Mouse (Mus musculus) embryonic facial prominence, embryonic 14.5 days (tissue): ENCODE data around the gene Pafah1b3. TPM values are rescaled to one million over a fixed set of nuclear protein-coding genes. Genes with fewer than 3 reads are reported as not detected.
"Not testable (repeated sequence)": the region's sequence is repeated elsewhere in the genome, so short reads cannot be mapped to it uniquely, and the experiment has no call there.

ENCODE experiments used
- ATAC-seq: fragments of 200-750 bp; cut with Nextera tagmentation; 2 replicates; pipeline ENCODE4 v1.8.0; 2017; ENCODE audit warnings: low read depth, moderate number of reproducible peaks, moderate TSS enrichment
- DNase-seq: peaks from one replicate; pipeline ENCODE4 v3.0.0-alpha.2; 2015; ENCODE audit warnings: low spot score
- H3K27ac ChIP-seq: fragments of 300-500 bp; sonication (generic); replicated peaks from 2 replicates; pipeline ENCODE4 v1.5.1; 2014; ENCODE audit warnings: low read depth, mild to moderate bottlenecking, low read length, moderate library complexity
- H3K27me3 ChIP-seq: fragments of 300-500 bp; sonication (generic); replicated peaks from 2 replicates; pipeline ENCODE4 v1.6.1; 2014; ENCODE audit warnings: low read length; ENCODE audit not compliant: control insufficient read depth, insufficient read depth
- H3K36me3 ChIP-seq: fragments of 300-500 bp; sonication (generic); 2 replicates; pipeline ENCODE4 v1.6.1; 2014; ENCODE audit warnings: low read length, mixed read lengths; ENCODE audit not compliant: control insufficient read depth, insufficient read depth
- H3K4me1 ChIP-seq: fragments of 300-500 bp; sonication (generic); 2 replicates; pipeline ENCODE4 v1.6.1; 2014; ENCODE audit warnings: antibody characterized with exemption, low read length; ENCODE audit not compliant: control insufficient read depth, insufficient read depth
- H3K4me2 ChIP-seq: fragments of 300-500 bp; sonication (generic); 2 replicates; pipeline ENCODE4 v1.6.1; 2014; ENCODE audit warnings: low read depth, mild to moderate bottlenecking, low read length, moderate library complexity, mixed read lengths
- H3K4me3 ChIP-seq: fragments of 300-500 bp; sonication (generic); 2 replicates; pipeline ENCODE4 v1.5.1; 2014; ENCODE audit warnings: low read depth, mild to moderate bottlenecking, low read length
- H3K9ac ChIP-seq: fragments of 300-500 bp; sonication (generic); 2 replicates; pipeline ENCODE4 v1.6.1; 2014; ENCODE audit warnings: low read depth, mild to moderate bottlenecking, low read length, moderate library complexity, mixed read lengths
- H3K9me3 ChIP-seq: fragments of 300-500 bp; sonication (generic); 2 replicates; pipeline ENCODE4 v1.6.1; 2016; ENCODE audit warnings: low read length; ENCODE audit not compliant: control insufficient read depth
- WGBS: fragments of 180-500 bp; shearing (Covaris S2); extraction: QIAGEN DNeasy Blood & Tissue Kit; methylation state at CpG from one replicate; pipeline ENCODE4 v1.1.7; 2014; 5-methylcytosine and 5-hydroxymethylcytosine counted together
- polyA plus RNA-seq: library from polyadenylated mRNA; unstranded; fragments of >200 nt; fragmentation: Nextera tagmentation; extraction: Ambion mirVana; gene quantifications from 2 replicates; pipeline ENCODE4 v1.2.1, GENCODE M21; 2014

Pafah1b3 gene
- polyA plus RNA-seq, result 173 and 200 TPM in 2 replicates

DNA sequence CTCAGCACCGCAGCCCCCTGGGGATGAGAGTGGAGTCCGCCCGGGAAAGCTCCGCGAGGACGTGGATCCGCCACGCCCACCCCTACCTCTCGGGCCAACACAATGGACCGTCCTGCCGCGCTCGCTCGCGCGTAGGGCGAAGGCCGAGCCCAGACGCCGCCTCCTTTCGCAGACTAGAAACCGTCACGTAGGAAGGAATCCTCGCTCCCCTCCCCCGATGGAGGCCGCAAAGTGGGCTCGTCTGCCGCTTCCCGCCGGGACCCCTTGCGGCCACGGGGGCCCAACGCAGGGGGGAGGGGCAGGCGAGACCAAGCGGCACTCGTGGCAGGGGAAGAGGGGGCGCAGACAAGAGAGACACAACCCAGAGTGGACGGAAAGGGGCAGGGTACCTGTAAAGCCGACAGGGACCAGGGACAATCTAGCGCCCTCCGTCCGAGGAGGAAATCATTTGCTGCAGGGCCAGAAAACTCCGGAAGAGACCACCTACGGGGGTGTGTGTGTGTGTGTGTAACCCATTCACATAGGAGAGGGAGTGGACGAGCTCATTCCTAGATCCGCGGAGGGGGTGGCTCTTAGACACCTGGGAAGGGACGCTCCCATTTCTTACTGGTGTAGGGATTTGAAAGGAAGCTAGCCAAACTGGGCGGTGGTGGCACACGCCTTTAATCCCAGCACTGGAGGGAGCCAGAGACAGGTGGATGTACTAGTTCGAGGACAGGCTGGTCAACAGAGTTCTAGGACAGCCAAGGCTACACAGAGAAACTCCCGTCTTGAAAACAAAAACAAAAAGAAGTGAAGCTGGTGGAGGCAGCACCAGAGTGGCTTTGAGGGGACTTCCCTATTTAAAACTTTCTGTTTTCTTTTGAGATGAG, at the start of gene Pafah1b3:
Pafah1b3 (minus strand) TSS at position 533 of the 872 bp plus-strand sequence.
- H3K27ac ChIP-seq, result peak within 1 kb of the TSS; percentile 95
- peaks cover 35% of the 10 kb centered on the region for H3K36me3 ChIP-seq
- H3K9me3 ChIP-seq, result no peaks in the 10 kb centered on the region
- peak within 1 kb of the TSS; percentile 83 for H3K4me3 ChIP-seq
- under 1% methylated on average over 45 of the region's 52 CpGs for WGBS
- ATAC-seq, result peak; percentile 94
- H3K9ac ChIP-seq, result peak within 1 kb of the TSS; percentile 87
- peak within 1 kb of the TSS; percentile 64 for H3K4me2 ChIP-seq
- peaks cover 4% of the 10 kb centered on the region; the same call in 1 of the 2 replicates for H3K4me1 ChIP-seq
- peak; percentile 98 for DNase-seq
- no peaks in the 10 kb centered on the region for H3K27me3 ChIP-seq

DNA sequence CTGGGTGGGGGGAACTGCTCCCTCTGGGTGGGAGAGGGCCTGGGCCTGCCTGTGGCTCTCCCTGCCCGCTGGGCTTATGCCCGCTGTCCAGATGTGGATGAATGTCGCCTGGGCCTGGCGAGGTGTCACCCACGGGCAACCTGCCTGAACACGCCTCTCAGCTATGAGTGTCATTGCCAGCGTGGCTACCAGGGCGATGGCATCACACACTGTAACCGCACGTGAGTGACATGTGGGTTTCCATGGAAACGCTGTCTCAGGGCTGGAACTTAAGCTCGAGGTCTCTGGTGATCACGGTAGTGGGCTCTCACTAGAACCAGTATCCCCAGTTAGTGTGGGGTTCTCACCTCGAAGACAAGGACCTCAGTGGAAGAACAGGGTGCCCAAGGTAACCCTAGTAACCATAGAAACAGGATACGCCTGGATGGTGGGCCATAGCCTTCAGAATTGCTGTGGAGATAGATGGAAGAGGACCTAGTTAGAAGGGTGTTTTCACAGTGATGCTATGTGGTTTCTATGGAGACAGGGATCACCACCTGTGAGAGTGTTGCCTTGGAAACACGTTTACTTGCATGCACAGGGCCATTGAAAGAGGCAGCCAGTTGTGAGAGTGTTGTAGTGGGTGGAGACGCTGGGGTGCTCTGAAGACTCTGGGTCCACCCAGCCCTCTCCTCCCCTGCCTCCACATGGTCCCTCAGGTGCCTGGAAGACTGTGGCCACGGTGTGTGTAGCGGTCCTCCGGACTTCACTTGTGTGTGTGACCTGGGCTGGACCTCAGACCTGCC, 43.4 kb upstream of the Pafah1b3 start:
- DNase-seq (no peak), ATAC-seq (0 out of 2 replicates have a peak, but pooled peaks have one; percentile 8)
- Histone ChIP-seq H3K4me3 (no peak overlapping the region), H3K4me1 (no peaks in the 10 kb centered on the region), H3K9me3 (no peaks in the 10 kb centered on the region), H3K36me3 (peaks cover 71% of the 10 kb centered on the region), H3K27ac (no peak overlapping the region), H3K4me2 (no peak overlapping the region), H3K27me3 (no peaks in the 10 kb centered on the region), H3K9ac (no peak overlapping the region)
- WGBS, result 80% methylated on average over 17 of the region's 20 CpGs

GRCm38 (mm10) chr7:25339329-25339728, 41.5 kb upstream of the Pafah1b3 start:
- ATAC-seq (no peak), DNase-seq (no peak)
- Histone ChIP-seq H3K4me2 (no peak overlapping the region), H3K9me3 (no peaks in the 10 kb centered on the region), H3K4me1 (no peaks in the 10 kb centered on the region), H3K36me3 (peaks cover 86% of the 10 kb centered on the region), H3K4me3 (no peak overlapping the region), H3K27me3 (no peaks in the 10 kb centered on the region), H3K9ac (no peak overlapping the region), H3K27ac (no peak overlapping the region)
- WGBS, result 88% methylated on average over 9 of the region's 9 CpGs

- ATAC-seq (no peak), DNase-seq (no peak)
- 83% methylated on average over 11 of the region's 12 CpGs for WGBS
- no peaks in the 10 kb centered on the region for H3K27me3 ChIP-seq
- no peaks in the 10 kb centered on the region for H3K9me3 ChIP-seq
- H3K27ac ChIP-seq, result no peak overlapping the region
- H3K4me1 ChIP-seq, result no peaks in the 10 kb centered on the region
- H3K4me2 ChIP-seq, result no peak overlapping the region
- H3K9ac ChIP-seq, result no peak overlapping the region
- H3K36me3 ChIP-seq, result peaks cover 74% of the 10 kb centered on the region
- no peak overlapping the region for H3K4me3 ChIP-seq
Observed at GRCm38 (mm10) chr7:25334472-25334871, 36.7 kb upstream of the Pafah1b3 start.

- Histone ChIP-seq H3K4me2 (no peak overlapping the region), H3K27ac (no peak overlapping the region), H3K36me3 (peaks cover 76% of the 10 kb centered on the region), H3K27me3 (no peaks in the 10 kb centered on the region), H3K9ac (0 out of 2 replicates have a peak overlapping the region, but pooled peaks have one; percentile 37), H3K4me3 (no peak overlapping the region), H3K9me3 (no peaks in the 10 kb centered on the region), H3K4me1 (no peaks in the 10 kb centered on the region)
- WGBS, result 34% methylated on average over 12 of the region's 16 CpGs
- DNase-seq (peak; percentile 82), ATAC-seq (peak; percentile 72)
Observed at GRCm38 (mm10) chr7:25333596-25334307, 36.0 kb upstream of the Pafah1b3 start.

DNA sequence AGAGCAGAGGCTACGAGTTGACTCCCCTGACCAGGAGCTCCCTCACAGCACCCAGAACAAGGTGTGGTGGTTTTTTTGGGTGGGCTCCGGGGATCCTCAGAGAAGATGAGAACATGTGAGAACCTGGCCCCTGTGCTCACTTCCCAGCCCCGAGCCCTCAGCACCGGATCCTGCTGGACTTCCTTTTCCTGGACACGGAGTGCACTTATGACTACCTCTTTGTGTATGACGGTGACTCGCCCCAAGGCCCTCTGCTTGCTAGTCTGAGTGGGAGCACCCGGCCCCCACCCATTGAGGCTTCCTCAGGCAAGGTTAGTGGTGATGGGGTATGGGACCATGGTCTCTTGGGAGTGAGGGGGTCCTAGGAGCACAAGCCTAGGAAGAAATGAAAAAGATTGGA, 28.4 kb upstream of the Pafah1b3 start:
- Histone ChIP-seq H3K4me3 (no peak overlapping the region), H3K27ac (no peak overlapping the region), H3K27me3 (no peaks in the 10 kb centered on the region), H3K4me1 (peaks cover 9% of the 10 kb centered on the region; the same call in 1 of the 2 replicates), H3K9ac (no peak overlapping the region), H3K9me3 (no peaks in the 10 kb centered on the region), H3K36me3 (peaks cover 23% of the 10 kb centered on the region), H3K4me2 (no peak overlapping the region)
- ATAC-seq (no peak), DNase-seq (no peak)
- 70% methylated on average over 8 of the region's 8 CpGs for WGBS

GRCm38 (mm10) chr7:25325431-25325830, 27.6 kb upstream of the Pafah1b3 start:
- WGBS, result 83% methylated on average over 5 of the region's 6 CpGs
- H3K4me2 ChIP-seq, ATAC-seq, H3K9me3 ChIP-seq, DNase-seq, H3K9ac ChIP-seq, H3K27ac ChIP-seq, H3K4me3 ChIP-seq, H3K27me3 ChIP-seq: not testable (repeated sequence)
- H3K4me1 ChIP-seq, result peaks cover 11% of the 10 kb centered on the region; the same call in 1 of the 2 replicates
- H3K36me3 ChIP-seq, result peaks cover 15% of the 10 kb centered on the region; the same call in 1 of the 2 replicates

GRCm38 (mm10) chr7:25323219-25323618, 25.4 kb upstream of the Pafah1b3 start:
- no peak overlapping the region for H3K4me3 ChIP-seq
- ATAC-seq, result no peak
- H3K4me1 ChIP-seq, result peaks cover 11% of the 10 kb centered on the region; the same call in 1 of the 2 replicates
- no peak for DNase-seq
- H3K9ac ChIP-seq, result no peak overlapping the region
- H3K27ac ChIP-seq, result no peak overlapping the region
- H3K9me3 ChIP-seq, result no peaks in the 10 kb centered on the region
- no peak overlapping the region for H3K4me2 ChIP-seq
- no peaks in the 10 kb centered on the region for H3K27me3 ChIP-seq
- 83% methylated on average over 2 of the region's 2 CpGs for WGBS
- no peaks in the 10 kb centered on the region for H3K36me3 ChIP-seq
